Mouse (Mus musculus) liver, postnatal 0 days (tissue): ENCODE data around the gene Pmvk.

Experiments
- CTCF ChIP-seq: sonication (generic); IDR thresholded peaks from 2 replicates; pipeline ENCODE4 v1.5.1; 2016; ENCODE audit warnings: antibody characterized with exemption, low read depth
- EP300 ChIP-seq: IDR thresholded peaks from 2 replicates; pipeline ENCODE4 v1.6.1; 2016; ENCODE audit warnings: antibody characterized with exemption, low read depth, mild to moderate bottlenecking

DNA sequence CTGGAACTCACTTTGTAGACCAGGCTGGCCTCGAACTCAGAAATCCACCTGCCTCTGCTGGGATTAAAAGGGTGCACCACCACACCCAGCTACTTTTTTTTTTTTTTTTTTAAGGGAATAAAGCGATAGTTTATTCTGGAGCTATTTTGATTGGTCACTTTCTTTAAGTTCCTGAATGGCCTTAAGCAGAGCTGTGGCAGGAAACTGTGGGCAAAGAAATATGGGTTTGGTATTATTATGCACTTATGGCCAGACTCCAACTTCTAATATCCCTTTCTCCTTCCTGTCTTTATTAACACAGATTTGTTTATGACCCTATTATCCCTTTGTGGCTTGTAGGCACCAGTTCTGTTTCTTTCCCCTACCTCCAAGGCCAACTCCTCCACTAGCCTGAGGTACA, 33.9 kb upstream of the Pmvk start:
- TF ChIP-seq CTCF (no peak), EP300 (no peak)
